Mouse (Mus musculus) spleen, adult 2 months (tissue): ENCODE data around the gene Ifnab.

ENCODE experiments used
- CTCF ChIP-seq: fragments of 200-500 bp; IDR thresholded peaks from 2 replicates; pipeline ENCODE4 v1.5.1; 2011; ENCODE audit warnings: mild to moderate bottlenecking, inconsistent platforms; ENCODE audit not compliant: insufficient read depth, insufficient read length, insufficient replicate concordance; ENCODE audit errors: extremely low read depth
- POLR2A ChIP-seq: fragments of 200-500 bp; IDR thresholded peaks from 2 replicates; pipeline ENCODE4 v1.6.1; 2011; ENCODE audit warnings: low read depth, low read length, inconsistent platforms

- no peak for TF ChIP-seq CTCF
- TF ChIP-seq POLR2A: no peak
Observed at GRCm38 (mm10) chr4:88655461-88655860, 35.7 kb downstream of the Ifnab start.
